Mouse (Mus musculus): ENCODE results near the gene Sptbn1.
A peak's percentile ranks its signal among the peaks of the same experiment; 100 is the strongest.

Gene Sptbn1

GRCm38 (mm10) chr11:30211663-30212416, 56.1 kb downstream of the Sptbn1 start:
- DNase-seq (ENCODE audit: low spot score) = no peak

- no peak for DNase-seq (ENCODE audit: low spot score)
These were observed 56.8 kb downstream of the Sptbn1 start for GRCm38 (mm10) chr11:30211141-30211540.

- DNase-seq (ENCODE audit: low spot score) = no peak
These were observed 57.7 kb downstream of the Sptbn1 start for GRCm38 (mm10) chr11:30210100-30210811.

DNA sequence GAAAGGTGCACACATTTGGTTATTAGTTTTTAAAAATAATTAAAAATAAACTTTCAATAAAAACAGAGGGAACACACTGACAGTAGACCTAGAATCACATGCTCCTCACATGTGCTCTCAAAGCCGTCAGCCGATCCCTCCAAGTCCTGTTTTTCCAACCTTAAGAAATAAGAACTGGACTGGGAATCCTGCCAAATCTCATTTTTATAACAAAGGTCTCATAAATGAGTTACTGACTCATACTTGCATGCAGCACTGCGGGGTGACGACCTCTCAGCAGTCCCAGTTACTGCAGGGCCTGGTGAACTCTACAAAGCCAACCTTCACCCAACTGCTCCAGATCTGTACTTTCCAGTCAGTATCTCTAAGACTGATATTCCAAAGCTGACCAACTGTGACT, 58.5 kb downstream of the Sptbn1 start:
- DNase-seq (ENCODE audit: low spot score) = no peak

GRCm38 (mm10) chr11:30204398-30204797, 63.6 kb downstream of the Sptbn1 start:
- no peak for DNase-seq (ENCODE audit: low spot score)

DNA sequence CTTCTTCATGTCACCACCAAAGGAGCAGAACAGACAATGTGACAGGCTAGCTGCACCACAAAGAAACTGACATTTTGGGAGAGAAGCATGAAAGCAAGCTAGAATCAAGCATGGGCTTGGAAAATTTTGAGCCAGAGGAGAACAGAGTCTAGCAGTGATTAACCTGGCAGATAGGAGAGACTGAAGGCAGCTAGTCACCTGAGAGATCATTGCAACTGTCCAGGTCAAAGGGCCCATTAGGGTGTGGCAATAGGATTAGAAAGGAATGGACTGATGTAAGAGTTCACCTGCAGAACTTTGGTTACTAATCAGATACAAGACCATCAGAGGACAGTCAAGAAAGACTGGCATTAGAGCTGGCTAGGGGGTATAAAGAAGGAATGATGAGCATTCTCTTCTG, 67.6 kb downstream of the Sptbn1 start:
- DNase-seq (ENCODE audit: low spot score) = no peak

DNA sequence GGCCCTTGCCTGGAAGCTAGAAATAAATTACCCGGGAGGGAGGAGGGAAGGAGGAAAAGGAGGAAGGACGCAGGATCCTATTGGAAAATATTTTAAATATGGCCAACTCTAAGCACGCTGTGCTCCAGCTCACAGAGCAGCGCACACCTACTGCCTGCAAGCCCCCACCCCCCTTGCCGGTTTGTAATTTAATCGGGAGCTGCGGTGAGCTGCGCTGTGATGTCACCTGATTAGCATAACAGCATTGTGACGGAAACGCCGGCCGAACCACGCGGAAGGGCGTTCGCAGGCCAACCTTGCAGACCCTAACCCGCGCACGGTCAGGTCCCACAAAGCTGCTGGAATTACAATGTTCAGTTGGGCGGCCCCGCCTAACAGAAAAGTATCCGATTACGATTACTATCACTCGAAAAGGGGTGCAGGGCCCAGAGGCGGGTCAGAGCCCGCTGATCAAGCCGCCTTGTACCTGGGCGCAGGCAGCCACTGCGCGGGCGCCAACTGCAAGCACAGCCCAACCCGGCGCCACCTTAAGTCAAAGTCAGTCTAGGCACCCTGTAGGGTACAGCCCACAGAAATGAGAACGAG, 69.8 kb downstream of the Sptbn1 start:
- DNase-seq (ENCODE audit: low spot score) = peak; percentile 76

GRCm38 (mm10) chr11:30197564-30198090, 70.3 kb downstream of the Sptbn1 start:
- DNase-seq (ENCODE audit: low spot score) = peak; percentile 60

- DNase-seq (ENCODE audit: low spot score) = no peak
These were observed 71.5 kb downstream of the Sptbn1 start for GRCm38 (mm10) chr11:30196368-30197070.

- DNase-seq (ENCODE audit: low spot score) = no peak
These were observed 72.2 kb downstream of the Sptbn1 start for GRCm38 (mm10) chr11:30195756-30196155.

- DNase-seq (ENCODE audit: low spot score) = no peak
These were observed 73.2 kb downstream of the Sptbn1 start for GRCm38 (mm10) chr11:30194800-30195199.

DNA sequence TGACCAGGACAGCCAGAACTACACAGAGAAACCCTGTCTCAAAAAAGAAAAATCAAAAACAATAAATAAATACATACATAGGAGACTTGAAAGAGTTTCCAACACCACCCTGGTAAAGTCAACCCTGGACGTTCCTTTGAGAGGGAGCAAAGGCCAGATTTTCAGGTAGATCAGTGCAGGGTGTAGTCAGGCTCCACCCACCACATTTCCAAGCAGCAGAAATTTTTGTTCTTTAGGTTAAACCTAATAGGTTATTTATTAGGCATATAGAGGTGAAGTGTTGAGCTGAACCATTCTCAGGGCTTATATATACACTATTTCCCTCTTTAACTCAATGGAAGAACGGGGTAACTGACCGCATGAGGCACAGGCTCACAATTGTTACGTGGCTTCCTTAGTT, 77.0 kb downstream of the Sptbn1 start:
- DNase-seq (ENCODE audit: low spot score) = no peak

- DNase-seq (ENCODE audit: low spot score) = no peak
These were observed 77.9 kb downstream of the Sptbn1 start for GRCm38 (mm10) chr11:30190119-30190518.

DNA sequence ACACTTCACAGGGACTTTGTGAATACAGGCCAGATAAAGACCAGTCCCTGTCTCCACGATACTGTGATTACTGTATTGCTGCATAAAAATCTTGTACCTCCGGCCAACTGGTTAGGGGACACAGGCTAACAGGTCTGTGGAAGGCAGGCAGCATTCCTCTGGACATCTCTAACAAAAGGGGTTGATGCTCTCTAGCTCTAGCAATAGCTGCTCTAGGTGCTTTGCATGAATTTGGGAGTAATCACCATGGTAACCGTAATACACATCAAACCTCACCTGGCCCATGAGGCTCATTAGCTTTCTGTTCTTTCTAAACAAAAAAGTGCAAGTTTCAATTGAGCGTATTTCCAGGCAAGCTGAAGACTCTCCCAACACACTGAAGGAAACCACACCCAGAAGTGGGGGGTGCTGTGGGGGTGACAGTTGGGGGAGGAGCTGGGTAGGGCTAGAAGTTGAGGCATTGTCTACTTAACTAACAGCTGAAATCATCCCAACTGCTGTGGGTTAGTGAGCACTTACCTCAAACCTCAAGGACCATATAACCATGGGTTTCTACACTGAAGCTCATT, 81.0 kb downstream of the Sptbn1 start:
- no peak for DNase-seq (ENCODE audit: low spot score)

DNA sequence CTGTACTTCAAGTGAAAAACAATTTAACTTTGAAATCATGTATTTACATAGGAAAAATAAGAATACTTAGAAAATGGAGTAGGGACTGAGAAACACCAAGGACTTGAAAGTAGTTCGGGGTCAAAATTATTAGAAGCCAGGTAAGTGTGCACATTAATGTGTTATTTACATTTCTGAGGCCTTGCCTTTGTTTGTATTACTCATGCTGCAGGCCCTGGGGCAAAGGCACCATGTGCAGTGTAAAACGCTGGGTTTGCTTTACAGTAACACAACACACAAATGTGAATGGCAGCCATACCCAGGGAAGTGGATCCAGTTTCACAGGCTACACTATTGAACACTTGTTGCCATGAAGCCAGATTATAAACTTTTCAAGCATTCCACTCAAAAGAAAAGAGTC, 83.4 kb downstream of the Sptbn1 start:
- DNase-seq (ENCODE audit: low spot score) = no peak

GRCm38 (mm10) chr11:30182716-30183411, 85.1 kb downstream of the Sptbn1 start:
- no peak for DNase-seq (ENCODE audit: low spot score)

DNA sequence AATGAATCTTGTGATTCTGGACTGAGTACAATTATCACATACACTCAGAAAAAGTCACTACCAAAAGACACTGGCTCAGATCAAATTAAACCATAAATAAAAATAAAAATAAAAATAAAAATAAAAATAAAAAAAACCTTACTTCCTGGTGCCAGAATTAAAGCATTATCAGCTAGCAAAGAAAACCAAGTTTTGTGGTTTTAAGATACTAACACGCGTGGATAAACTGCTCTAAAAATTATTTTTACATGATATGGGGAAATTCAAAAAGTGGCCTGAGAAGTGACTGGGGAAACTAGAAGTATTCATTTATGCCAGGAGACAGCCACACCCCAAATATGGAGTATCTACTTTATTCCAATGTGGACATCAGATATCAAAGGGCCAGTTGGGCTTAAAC, 89.8 kb downstream of the Sptbn1 start:
- no peak for DNase-seq (ENCODE audit: low spot score)

DNA sequence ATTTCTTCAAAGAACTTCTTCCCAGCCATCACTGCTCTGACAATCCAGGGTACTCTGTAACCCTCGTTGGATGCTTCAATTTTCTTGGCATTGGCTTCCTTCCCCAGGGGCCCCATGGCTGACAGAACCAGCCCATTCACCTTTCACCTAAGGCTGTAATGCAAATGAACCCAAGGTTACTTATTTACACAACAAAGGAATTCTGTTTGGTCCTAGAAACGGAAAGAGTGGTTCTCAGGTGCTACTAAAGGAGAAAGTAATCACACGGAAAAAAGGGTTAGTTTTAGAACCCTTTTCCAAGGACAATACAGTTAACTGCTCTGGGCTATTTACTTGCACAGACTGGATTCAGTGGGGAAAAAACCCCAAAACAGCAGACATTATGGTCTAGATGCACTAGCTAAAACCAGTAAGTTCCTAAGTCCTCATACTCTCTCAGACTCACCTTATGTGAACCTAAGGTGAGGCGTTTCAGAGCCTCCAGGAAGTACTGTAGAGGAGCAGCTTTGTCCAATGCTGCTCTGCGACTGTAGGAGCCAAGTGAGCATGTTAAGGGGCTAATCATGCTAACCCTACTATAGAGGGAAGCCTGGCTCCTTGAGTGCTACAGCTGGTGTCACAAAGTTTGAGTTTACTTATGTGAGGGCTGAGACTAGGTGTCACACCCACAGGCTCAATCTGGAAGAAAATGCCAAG, 90.7 kb downstream of the Sptbn1 start:
- DNase-seq (ENCODE audit: low spot score) = no peak

GRCm38 (mm10) chr11:30176111-30176510, 91.9 kb downstream of the Sptbn1 start:
- DNase-seq (ENCODE audit: low spot score) = peak; percentile 55

- DNase-seq (ENCODE audit: low spot score) = no peak
These were observed 92.4 kb downstream of the Sptbn1 start for GRCm38 (mm10) chr11:30175623-30176022.
